Mouse (Mus musculus): ENCODE measurements around the gene Pbxip1. TPM values are rescaled to one million over a fixed set of nuclear protein-coding genes. Genes with fewer than 3 reads are reported as not detected.
"Not testable (repeated sequence)": the region's sequence is repeated elsewhere in the genome, so short reads cannot be mapped to it uniquely, and the experiment has no call there.

Gene Pbxip1
- total RNA-seq, 2 experiments from 2014 or later, result 37.5 to 38.6 TPM

DNA sequence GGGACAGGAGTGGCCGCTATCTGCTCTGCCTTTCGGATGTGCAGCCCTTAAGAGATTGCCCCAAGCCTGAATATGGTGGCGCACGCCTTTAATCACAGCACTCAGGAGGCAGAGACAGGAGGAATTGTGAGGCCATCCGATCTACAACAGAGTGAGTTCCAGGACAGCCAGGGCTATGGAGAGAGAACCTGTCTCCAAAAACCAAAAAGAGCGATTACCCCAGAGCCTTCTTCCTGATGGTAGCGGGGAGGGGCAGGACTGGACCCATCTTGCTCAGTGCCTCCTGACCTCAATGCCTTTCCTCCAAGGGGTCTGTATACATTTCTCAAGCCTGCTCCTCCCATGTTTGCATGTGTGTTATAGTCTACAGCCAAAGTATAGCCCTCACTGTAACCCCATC lies 7.5 kb upstream of the Pbxip1 start:
- intact Hi-C loops (cut with DNase I), result not testable (repeated sequence)

GRCm38 (mm10) chr3:89430171-89431159 lies 6.0 kb upstream of the Pbxip1 start, which contains the start of gene Pygo2:
Gene Pygo2, plus strand, starts transcription at chr3:89430214.
- intact Hi-C loops (cut with DNase I), result no loop called here
- peak; percentile 95 to 98 for DNase-seq (ENCODE audit: low spot score in 2 of 2)

More for the DNA sequence above, 7.5 kb upstream of the Pbxip1 start:
- DNase-seq (ENCODE audit: low spot score in 2 of 2), result not testable (repeated sequence)

DNA sequence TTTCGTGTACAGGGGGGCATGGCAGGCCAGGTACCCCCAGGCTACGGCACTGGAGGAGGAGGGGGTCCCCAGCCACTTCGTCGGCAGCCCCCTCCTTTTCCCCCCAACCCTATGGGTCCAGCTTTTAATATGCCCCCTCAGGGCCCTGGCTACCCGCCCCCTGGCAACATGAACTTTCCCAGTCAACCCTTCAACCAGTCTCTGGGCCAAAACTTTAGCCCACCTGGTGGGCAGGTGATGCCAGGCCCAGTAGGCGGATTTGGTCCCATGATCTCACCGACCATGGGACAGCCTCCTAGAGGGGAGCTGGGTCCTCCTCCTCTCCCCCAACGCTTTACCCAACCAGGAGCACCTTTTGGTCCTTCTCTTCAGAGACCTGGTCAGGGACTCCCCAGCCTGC lies 3.9 kb upstream of the Pbxip1 start:
- intact Hi-C loops (cut with DNase I), result no loop called here
- DNase-seq (ENCODE audit: low spot score in 2 of 2), result no peak

GRCm38 (mm10) chr3:89434532-89434931 lies 2.0 kb upstream of the Pbxip1 start:
- DNase-seq (ENCODE audit: low spot score in 2 of 2), result no peak
- intact Hi-C loops (cut with DNase I), result no loop called here

DNA sequence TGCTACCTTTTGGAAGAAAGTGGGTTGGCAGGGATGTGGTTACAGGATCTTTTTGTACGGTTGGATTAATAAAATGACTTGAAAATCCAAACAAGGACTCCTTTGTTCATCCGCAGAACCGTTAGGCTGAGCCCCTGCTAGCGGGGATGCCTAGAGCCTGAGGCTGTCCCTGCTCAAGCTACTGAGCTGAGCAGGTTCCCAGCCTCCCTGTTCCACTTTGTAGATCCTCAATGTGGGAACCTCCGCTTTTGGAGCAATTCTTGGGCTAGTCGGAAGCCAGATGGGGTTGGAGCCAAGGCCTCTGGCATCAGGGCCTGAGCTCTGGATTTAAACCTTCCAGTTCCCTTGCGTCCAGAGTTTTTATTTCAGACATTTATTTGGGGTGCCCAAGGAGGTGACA lies 1.5 kb upstream of the Pbxip1 start:
- intact Hi-C loops (cut with DNase I), result no loop called here
- DNase-seq (ENCODE audit: low spot score in 2 of 2), result no peak

- intact Hi-C loops (cut with DNase I), result loop anchor here (2.0 kb wide), 1 partner anchor 22 kb away; no protein-coding TSS in a partner anchor
- peak; percentile 29 to 44 for DNase-seq (ENCODE audit: low spot score in 2 of 2)
Measured at GRCm38 (mm10) chr3:89437269-89437668, 763 bp downstream of the Pbxip1 start.

GRCm38 (mm10) chr3:89440691-89441090 lies 4.2 kb downstream of the Pbxip1 start:
- DNase-seq (ENCODE audit: low spot score in 2 of 2), result no peak
- intact Hi-C loops (cut with DNase I), result no loop called here

GRCm38 (mm10) chr3:89448720-89449537 lies 12.4 kb downstream of the Pbxip1 start:
- DNase-seq (ENCODE audit: low spot score in 2 of 2), result no peak
- intact Hi-C loops (cut with DNase I), result loop anchor here (2.0 kb wide), 1 partner anchor 36 kb away; no protein-coding TSS in a partner anchor

DNA sequence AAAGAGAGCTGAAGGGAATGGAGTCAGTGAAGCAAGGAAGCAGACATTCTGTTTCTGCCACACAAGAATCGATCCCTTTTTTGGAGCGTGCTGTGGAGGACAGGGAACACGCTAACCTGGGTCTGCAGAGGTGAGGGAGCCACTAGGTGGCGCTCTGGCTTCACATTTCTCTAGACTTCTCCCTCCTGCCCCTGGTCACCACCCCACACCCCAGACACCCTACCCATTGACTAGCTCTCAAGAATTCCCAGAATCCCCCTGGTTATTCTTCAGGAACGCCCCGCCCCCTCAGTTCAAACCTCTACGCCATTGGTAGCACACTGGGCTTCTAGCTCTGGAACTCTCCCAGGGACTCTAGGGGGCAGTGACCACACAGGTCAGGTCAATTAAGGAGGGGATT lies 13.0 kb downstream of the Pbxip1 start:
- intact Hi-C loops (cut with DNase I), result loop anchor here (2.0 kb wide), 1 partner anchor 35 kb away; no protein-coding TSS in a partner anchor
- peak; percentile 60 to 76 for DNase-seq (ENCODE audit: low spot score in 2 of 2)

GRCm38 (mm10) chr3:89451916-89452315 lies 15.4 kb downstream of the Pbxip1 start:
- DNase-seq (ENCODE audit: low spot score in 2 of 2), result no peak
- intact Hi-C loops (cut with DNase I), result no loop called here

DNA sequence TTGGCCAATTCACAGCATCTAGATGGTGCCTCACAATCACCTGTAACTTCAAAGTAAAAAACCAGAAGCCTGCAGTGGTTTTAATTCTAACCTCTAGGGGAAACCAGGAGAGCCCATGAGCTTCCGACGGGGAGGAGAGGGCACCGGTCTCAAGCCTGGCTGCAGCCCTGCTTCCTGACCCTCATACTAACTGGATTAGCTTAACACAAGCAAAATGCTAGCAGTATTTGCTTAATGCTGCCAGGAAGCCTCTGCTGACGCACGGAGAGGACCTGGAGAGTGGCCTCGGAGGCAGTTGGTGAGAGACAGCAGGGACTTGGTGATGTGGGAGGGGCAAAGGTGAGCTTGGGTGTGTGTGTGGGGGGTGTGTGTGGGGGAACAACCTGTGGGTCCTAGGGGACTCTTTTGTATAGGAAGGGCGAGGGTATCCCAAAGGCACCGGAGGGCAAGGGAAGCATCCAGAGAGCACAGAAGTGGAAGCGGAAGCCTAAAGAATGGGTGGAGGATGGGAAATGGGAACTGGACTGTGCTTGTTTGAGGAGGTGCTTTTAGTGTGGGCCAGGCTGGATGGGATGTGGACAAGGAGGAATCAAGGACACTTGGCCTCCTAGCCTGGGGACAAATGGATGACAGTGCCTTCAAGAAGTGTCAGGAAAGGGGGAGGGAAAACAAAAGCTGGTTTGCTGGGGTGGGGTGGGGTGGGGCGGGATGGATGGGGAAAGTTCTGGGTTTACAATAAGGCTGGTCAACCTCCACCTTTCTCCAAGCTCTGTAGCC lies 18.1 kb downstream of the Pbxip1 start, which contains the start of gene Pmvk:
Gene Pmvk (plus strand): TSS at position 141 of the 777 bp plus-strand sequence.
- intact Hi-C loops (cut with DNase I), result loop anchor here (5.0 kb wide), 2 partner anchors 233 to 403 kb away; no protein-coding TSS in a partner anchor

GRCm38 (mm10) chr3:89455786-89456285 lies 19.3 kb downstream of the Pbxip1 start:
- intact Hi-C loops (cut with DNase I), result loop anchor here (5.0 kb wide), 2 partner anchors 231 to 401 kb away; no protein-coding TSS in a partner anchor
- DNase-seq (ENCODE audit: low spot score in 2 of 2), result no peak

More for the DNA sequence above, 18.1 kb downstream of the Pbxip1 start, which contains the start of gene Pmvk:
- DNase-seq (ENCODE audit: low spot score in 2 of 2), result no peak

GRCm38 (mm10) chr3:89456726-89457665 lies 20.5 kb downstream of the Pbxip1 start:
- peak; percentile 43 to 53 for DNase-seq (ENCODE audit: low spot score in 2 of 2)
- intact Hi-C loops (cut with DNase I), result loop anchor here (5.0 kb wide), 2 partner anchors 230 to 400 kb away; no protein-coding TSS in a partner anchor

GRCm38 (mm10) chr3:89458372-89458964 lies 22.0 kb downstream of the Pbxip1 start:
- DNase-seq (ENCODE audit: low spot score in 2 of 2), result no peak
- intact Hi-C loops (cut with DNase I), result loop anchor here (2.0 to 5.0 kb wide), 5 partner anchors 22 to 399 kb away; partner anchors contain the start of genes Pbxip1 and Ube2q1

- peak; percentile 91 to 94 for DNase-seq (ENCODE audit: low spot score in 2 of 2)
- intact Hi-C loops (cut with DNase I), result loop anchor here (2.0 to 5.0 kb wide), 5 partner anchors 22 to 398 kb away; partner anchors contain the start of genes Pbxip1 and Ube2q1
Measured at GRCm38 (mm10) chr3:89458965-89459807, 22.7 kb downstream of the Pbxip1 start.

DNA sequence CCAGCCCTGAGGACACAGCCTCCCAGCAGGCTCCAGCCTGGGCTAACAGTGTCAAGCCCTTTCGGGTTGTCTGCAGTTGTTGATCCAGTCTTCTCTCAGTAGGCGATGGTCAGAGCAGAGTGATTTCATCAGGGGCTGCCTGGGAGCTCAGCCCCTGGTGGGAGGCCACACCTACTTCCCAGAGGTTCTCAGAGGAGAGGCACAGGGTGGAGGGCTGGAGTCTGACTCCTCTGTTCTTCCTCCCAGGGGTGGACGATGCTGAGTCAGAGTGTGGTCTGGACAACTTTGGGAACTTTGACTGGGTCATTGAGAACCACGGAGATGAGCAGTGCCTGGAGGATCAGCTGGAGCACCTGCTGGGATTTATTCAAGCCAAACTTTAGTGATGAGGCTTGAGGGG lies 31.8 kb downstream of the Pbxip1 start:
- DNase-seq (ENCODE audit: low spot score in 2 of 2), result no peak
- intact Hi-C loops (cut with DNase I), result no loop called here

Measured in left cerebral cortex, postnatal 25 days (tissue).